Mouse (Mus musculus) MEL (cell line): ENCODE measurements around the gene Gzma. TPM values are rescaled to one million over a fixed set of nuclear protein-coding genes. Genes with fewer than 3 reads are reported as not detected.

ENCODE experiments used
- DNase-seq: peaks from one replicate; pipeline ENCODE4 v3.0.0; 2011; ENCODE audit warnings: low read depth, low spot score
- H3K27ac ChIP-seq: 2 replicates; pipeline ENCODE4 v1.5.1; 2012; ENCODE audit warnings: low read depth, mild to moderate bottlenecking, control low read depth, low read length, moderate library complexity; ENCODE audit not compliant: control insufficient read depth
- H3K27me3 ChIP-seq, 2 experiments: fragments of 150-350 bp in 1 of 2; sonication (generic) in 1 of 2; 2 replicates each; pipeline ENCODE4 v1.6.1; 2012; ENCODE audit warnings: low read length in 2 of 2, mild to moderate bottlenecking in 2 of 2, improper control_type of control experiment in 1 of 2, moderate library complexity in 1 of 2; ENCODE audit not compliant: insufficient read depth in 2 of 2, control insufficient read depth in 1 of 2
- H3K36me3 ChIP-seq, 2 experiments: 2 replicates each; pipeline ENCODE4 v1.6.1; 2012 to 2014; ENCODE audit warnings: low read length in 2 of 2, improper control_type of control experiment in 1 of 2, inconsistent platforms in 1 of 2, mild to moderate bottlenecking in 1 of 2; ENCODE audit not compliant: insufficient read depth in 2 of 2, control insufficient read depth in 1 of 2
- H3K4me1 ChIP-seq, 2 experiments: fragments of 150-350 bp in 1 of 2; sonication (generic) in 1 of 2; 2 replicates each; pipeline ENCODE4 v1.6.1; 2012; ENCODE audit warnings: low read length in 2 of 2, improper control_type of control experiment in 1 of 2, mild to moderate bottlenecking in 1 of 2; ENCODE audit not compliant: insufficient read depth in 2 of 2, control insufficient read depth in 1 of 2
- H3K4me3 ChIP-seq, 2 experiments: fragments of 150-350 bp in 1 of 2; sonication (generic) in 1 of 2; 2 replicates each; pipeline ENCODE4 v1.5.1; 2012; ENCODE audit warnings: low read depth in 2 of 2, low read length in 2 of 2, mild to moderate bottlenecking in 2 of 2, moderate library complexity in 2 of 2, control low read depth in 1 of 2, improper control_type of control experiment in 1 of 2; ENCODE audit not compliant: control insufficient read depth in 1 of 2, insufficient read depth in 1 of 2
- H3K79me2 ChIP-seq: 2 replicates; pipeline ENCODE4 v1.6.1; 2012; ENCODE audit warnings: mild to moderate bottlenecking, low read length, moderate library complexity; ENCODE audit not compliant: control insufficient read depth, poor library complexity, insufficient read depth
- H3K9ac ChIP-seq: 2 replicates; pipeline ENCODE4 v1.6.1; 2012; ENCODE audit warnings: low read depth, mild to moderate bottlenecking, control low read depth, low read length, moderate library complexity; ENCODE audit not compliant: control insufficient read depth, poor library complexity, severe bottlenecking
- H3K9me3 ChIP-seq: fragments of 150-350 bp; sonication (generic); replicated peaks from 2 replicates; pipeline ENCODE4 v1.6.1; 2012; ENCODE audit warnings: mild to moderate bottlenecking, low read length, improper control_type of control experiment, moderate library complexity; ENCODE audit not compliant: insufficient read depth
- CTCF ChIP-seq, 3 experiments: IDR thresholded peaks in 2 of 3; conservative IDR thresholded peaks in 1 of 3; 2 replicates each; pipeline ENCODE4 v1.5.1; 2011 to 2012; ENCODE audit warnings: low read length in 3 of 3, low read depth in 2 of 3, mild to moderate bottlenecking in 2 of 3, improper control_type of control experiment in 1 of 3, inconsistent platforms in 1 of 3, mixed read lengths in 1 of 3, moderate library complexity in 1 of 3; ENCODE audit not compliant: control insufficient read depth in 1 of 3, insufficient read depth in 1 of 3, poor library complexity in 1 of 3, severe bottlenecking in 1 of 3
- E2F4 ChIP-seq: IDR thresholded peaks from 2 replicates; pipeline ENCODE4 v1.6.1; 2011; ENCODE audit warnings: low read depth, low read length, improper control_type of control experiment, borderline replicate concordance
- ELF1 ChIP-seq: IDR thresholded peaks from 2 replicates; pipeline ENCODE4 v1.6.1; 2014; ENCODE audit warnings: low read depth, mild to moderate bottlenecking, inconsistent platforms, low read length, improper control_type of control experiment, moderate library complexity
- EP300 ChIP-seq, 2 experiments: IDR thresholded peaks; 2 replicates each; pipeline ENCODE4 v1.6.1; 2011; ENCODE audit warnings: improper control_type of control experiment in 2 of 2, low read length in 2 of 2, low read depth in 1 of 2, mild to moderate bottlenecking in 1 of 2
- ETS1 ChIP-seq: IDR thresholded peaks from 2 replicates; pipeline ENCODE4 v1.6.1; 2012; ENCODE audit warnings: low read depth, mild to moderate bottlenecking, inconsistent platforms, low read length, improper control_type of control experiment, moderate library complexity
- HCFC1 ChIP-seq: IDR thresholded peaks from 2 replicates; pipeline ENCODE4 v1.6.1; 2012; ENCODE audit warnings: low read depth, mild to moderate bottlenecking, inconsistent platforms, low read length, improper control_type of control experiment, moderate library complexity
- MAFK ChIP-seq: IDR thresholded peaks from 2 replicates; pipeline ENCODE4 v1.6.1; 2011; ENCODE audit warnings: low read depth, mild to moderate bottlenecking, low read length, improper control_type of control experiment, borderline replicate concordance
- MAX ChIP-seq: IDR thresholded peaks from 2 replicates; pipeline ENCODE4 v1.6.1; 2011; ENCODE audit warnings: low read length, improper control_type of control experiment
- MXI1 ChIP-seq: IDR thresholded peaks from 2 replicates; pipeline ENCODE4 v1.6.1; 2011; ENCODE audit warnings: mild to moderate bottlenecking, low read depth, low read length, improper control_type of control experiment
- MYC ChIP-seq: IDR thresholded peaks from 2 replicates; pipeline ENCODE4 v1.6.1; 2011; ENCODE audit warnings: low read depth, mild to moderate bottlenecking, low read length, improper control_type of control experiment, moderate library complexity
- RCOR1 ChIP-seq: IDR thresholded peaks from 2 replicates; pipeline ENCODE4 v1.6.1; 2012; ENCODE audit warnings: low read depth, mild to moderate bottlenecking, inconsistent platforms, low read length, improper control_type of control experiment
- SMC3 ChIP-seq: IDR thresholded peaks from 2 replicates; pipeline ENCODE4 v1.6.1; 2011; ENCODE audit warnings: low read depth, low read length, improper control_type of control experiment
- TAL1 ChIP-seq: IDR thresholded peaks from 2 replicates; pipeline ENCODE4 v1.6.1; 2012; ENCODE audit warnings: mild to moderate bottlenecking, inconsistent platforms, low read length, moderate library complexity, mixed read lengths
- TBP ChIP-seq: IDR thresholded peaks from 2 replicates; pipeline ENCODE4 v1.8.0; 2011; ENCODE audit warnings: low read depth, low read length, improper control_type of control experiment
- TCF12 ChIP-seq: IDR thresholded peaks from 2 replicates; pipeline ENCODE4 v1.6.1; 2014; ENCODE audit warnings: low read depth, mild to moderate bottlenecking, inconsistent platforms, low read length, improper control_type of control experiment, moderate library complexity
- USF1 ChIP-seq: IDR thresholded peaks from 2 replicates; pipeline ENCODE4 v1.6.1; 2014; ENCODE audit warnings: low read depth, mild to moderate bottlenecking, inconsistent platforms, low read length, improper control_type of control experiment, moderate library complexity
- ZKSCAN1 ChIP-seq: IDR thresholded peaks from 2 replicates; pipeline ENCODE4 v1.6.1; 2012; ENCODE audit warnings: low read depth, mild to moderate bottlenecking, inconsistent platforms, low read length, improper control_type of control experiment, moderate library complexity
- ZMIZ1 ChIP-seq: IDR thresholded peaks from 2 replicates; pipeline ENCODE4 v1.6.1; 2012; ENCODE audit warnings: low read depth, mild to moderate bottlenecking, inconsistent platforms, low read length, improper control_type of control experiment, moderate library complexity
- polyA plus RNA-seq, 2 experiments: library from polyadenylated mRNA; stranded (reverse) in 1 of 2; unstranded in 1 of 2; fragments of >175 nt in 1 of 2; fragments of >200 nt in 1 of 2; gene quantifications; 2 replicates each; pipeline versions ENCODE4 v1.2.1 to v1.2.4; 2012; ENCODE audit warnings: low replicate concordance in 2 of 2, low read depth in 1 of 2; ENCODE audit not compliant: insufficient read length in 2 of 2, insufficient read depth in 1 of 2, missing spikeins in 1 of 2
- total RNA-seq: library from RNA; depleted of rRNA; stranded (reverse); fragments of 300-350 nt; gene quantifications from 2 replicates; pipeline ENCODE4 v1.2.3, GENCODE M21; 2012; rRNA removed

Gene Gzma
- total and polyA plus RNA-seq, 3 experiments, result not detected

GRCm38 (mm10) chr13:113045458-113046110 is 55.2 kb downstream of the Gzma start:
- H3K4me3 ChIP-seq, result no peak overlapping the region

DNA sequence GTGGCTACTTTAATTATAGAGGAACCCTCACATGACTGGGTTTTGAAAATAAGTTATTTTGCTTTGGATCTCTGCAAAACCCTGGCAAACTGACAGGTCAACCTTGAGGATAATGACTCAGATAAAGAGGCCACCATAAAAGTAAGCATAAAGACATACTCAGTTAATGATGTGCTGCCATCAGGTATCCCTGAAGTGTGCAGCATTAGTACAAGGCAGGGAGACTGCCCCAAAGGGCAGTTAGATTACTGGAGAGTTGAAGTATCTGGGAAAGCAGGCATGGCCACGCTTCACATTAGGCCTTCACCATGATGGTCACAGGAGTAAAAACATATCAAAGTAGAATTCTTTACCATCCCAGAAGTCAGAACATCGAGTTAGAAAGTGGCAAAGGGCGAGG is 55.9 kb downstream of the Gzma start:
- Histone ChIP-seq H3K4me1 (no peaks in the 10 kb centered on the region), H3K27ac (no peak overlapping the region), H3K9me3 (no peaks in the 10 kb centered on the region), H3K4me3 (no peak overlapping the region), H3K9ac (no peak overlapping the region), H3K79me2 (no peaks in the 10 kb centered on the region), H3K27me3 (peaks cover 4 to 9% of the 10 kb centered on the region in 2 experiments), H3K36me3 (no peaks in the 10 kb centered on the region)
- DNase-seq, result no peak
- no peak for TF ChIP-seq MYC
- TF ChIP-seq MAFK, result no peak
- no peak for TF ChIP-seq ELF1
- no peak for TF ChIP-seq ZMIZ1
- TF ChIP-seq MXI1, result no peak
- no peak for TF ChIP-seq ZKSCAN1

More at GRCm38 (mm10) chr13:113045458-113046110, 55.2 kb downstream of the Gzma start:
- H3K9ac ChIP-seq, result no peak overlapping the region
- no peak overlapping the region for H3K27ac ChIP-seq
- no peak for TF ChIP-seq SMC3
- no peak for TF ChIP-seq USF1
- TF ChIP-seq HCFC1, result no peak
- no peak for TF ChIP-seq E2F4
- no peak for TF ChIP-seq ZKSCAN1
- no peak for TF ChIP-seq TAL1
- no peak for TF ChIP-seq MAX
- TF ChIP-seq RCOR1, result no peak
- no peak for TF ChIP-seq ZMIZ1
- no peak for TF ChIP-seq TCF12
- TF ChIP-seq CTCF (IDR thresholded peaks at IDR 0.05 in 2 of 3, conservative IDR thresholded peaks at IDR 0.05 in 1 of 3; ENCODE audit: control insufficient read depth in 1 of 3, insufficient read depth in 1 of 3, low read depth in 2 of 3, low read length in 3 of 3, poor library complexity in 1 of 3, severe bottlenecking in 1 of 3), result no peak
- no peak for TF ChIP-seq EP300 (IDR thresholded peaks at IDR 0.05; ENCODE audit: low read depth in 1 of 2, low read length in 2 of 2)
- TF ChIP-seq TBP, result no peak
- TF ChIP-seq ETS1, result no peak
- no peaks in the 10 kb centered on the region for H3K9me3 ChIP-seq
- no peaks in the 10 kb centered on the region for H3K79me2 ChIP-seq
- no peaks in the 10 kb centered on the region for H3K36me3 ChIP-seq
- no peak for DNase-seq
- H3K4me1 ChIP-seq, result no peaks in the 10 kb centered on the region
- peaks cover 4 to 9% of the 10 kb centered on the region in 2 experiments for H3K27me3 ChIP-seq

Other genes with a start within 250 kb of the Gzma start
- 55.1 and 57.4 TPM in 2 replicates for gene Mtrex, start 173.6 kb downstream of the Gzma start, total RNA-seq
- 10 to 100 TPM; 62.2 to 96.5 TPM for gene Mtrex, start 173.6 kb downstream of the Gzma start, polyA plus RNA-seq
- gene Dhx29, start 173.5 kb downstream of the Gzma start, total RNA-seq, result 23.1 and 25.3 TPM in 2 replicates
- 10 to 100 TPM; 26.7 to 41.2 TPM for gene Dhx29, start 173.5 kb downstream of the Gzma start, polyA plus RNA-seq
- gene Ccno, start 113.2 kb downstream of the Gzma start, total RNA-seq, result 0.13 and 0.27 TPM in 2 replicates
- under 1 TPM in 1 of 2 experiments, not detected in 1; 0.50 TPM for gene Ccno, start 113.2 kb downstream of the Gzma start, polyA plus RNA-seq
- gene Mcidas, start 107.1 kb downstream of the Gzma start, total RNA-seq, result not detected in 2 replicates
- not detected for gene Mcidas, start 107.1 kb downstream of the Gzma start, polyA plus RNA-seq
- gene Cdc20b, start 65.9 kb downstream of the Gzma start, total RNA-seq, result not detected in 2 replicates
- not detected for gene Cdc20b, start 65.9 kb downstream of the Gzma start, polyA plus RNA-seq
- gene Gpx8, start 54.6 kb downstream of the Gzma start, total RNA-seq, result not detected in 2 replicates
- not detected for gene Gpx8, start 54.6 kb downstream of the Gzma start, polyA plus RNA-seq
- gene Esm1, start 108.7 kb upstream of the Gzma start, total RNA-seq, result not detected in 2 replicates
- gene Esm1, start 108.7 kb upstream of the Gzma start, polyA plus RNA-seq, result not detected
- not detected in 2 replicates for gene Gzmk, start 124.9 kb upstream of the Gzma start, total RNA-seq
- gene Gzmk, start 124.9 kb upstream of the Gzma start, polyA plus RNA-seq, result not detected
- gene BC067074, start 192.2 kb upstream of the Gzma start, total RNA-seq, result not detected in 2 replicates
- not detected for gene BC067074, start 192.2 kb upstream of the Gzma start, polyA plus RNA-seq